Mouse (Mus musculus) kidney, postnatal 0 days (tissue): ENCODE data around the gene Bbs10. TPM values are rescaled to one million over a fixed set of nuclear protein-coding genes. Genes with fewer than 3 reads are reported as not detected.

Source experiments
- ATAC-seq: fragments of 200-750 bp; cut with Nextera tagmentation; replicated peaks from 2 replicates; pipeline ENCODE4 v1.8.0; 2017; ENCODE audit warnings: low read depth, moderate number of reproducible peaks, moderate TSS enrichment, moderate library complexity; ENCODE audit not compliant: low FRiP score
- DNase-seq: peaks from one replicate; pipeline ENCODE4 v3.0.0-alpha.2; 2016; ENCODE audit warnings: low spot score
- H3K27ac ChIP-seq: fragments of 300-500 bp; sonication (generic); 2 replicates; pipeline ENCODE4 v1.5.1; 2014; ENCODE audit warnings: mild to moderate bottlenecking
- H3K27me3 ChIP-seq: fragments of 300-500 bp; sonication (generic); 2 replicates; pipeline ENCODE4 v1.6.1; 2014; ENCODE audit warnings: low read length, mixed read lengths; ENCODE audit not compliant: insufficient read depth
- H3K36me3 ChIP-seq: fragments of 300-500 bp; sonication (generic); 2 replicates; pipeline ENCODE4 v1.6.1; 2014; ENCODE audit warnings: low read length, mixed read lengths; ENCODE audit not compliant: insufficient read depth
- H3K4me1 ChIP-seq: fragments of 300-500 bp; sonication (generic); replicated peaks from 2 replicates; pipeline ENCODE4 v1.6.1; 2014; ENCODE audit warnings: antibody characterized with exemption, low read length, mixed read lengths; ENCODE audit not compliant: insufficient read depth
- H3K4me2 ChIP-seq: fragments of 300-500 bp; sonication (generic); 2 replicates; pipeline ENCODE4 v1.6.1; 2014; ENCODE audit warnings: mild to moderate bottlenecking, low read length, moderate library complexity, mixed read lengths
- H3K4me3 ChIP-seq: fragments of 300-500 bp; sonication (generic); replicated peaks from 2 replicates; pipeline ENCODE4 v1.5.1; 2014; ENCODE audit warnings: low read depth, low read length
- H3K9ac ChIP-seq: fragments of 300-500 bp; sonication (generic); 2 replicates; pipeline ENCODE4 v1.6.1; 2014; ENCODE audit warnings: low read depth, low read length
- H3K9me3 ChIP-seq: fragments of 300-500 bp; sonication (generic); replicated peaks from 2 replicates; pipeline ENCODE4 v1.6.1; 2016; ENCODE audit warnings: low read length, inconsistent platforms, mixed read lengths
- CTCF ChIP-seq: IDR thresholded peaks from 2 replicates; pipeline ENCODE4 v1.5.1; 2016; ENCODE audit warnings: antibody characterized with exemption, low read depth, mild to moderate bottlenecking, moderate library complexity
- WGBS: fragments of 180-500 bp; shearing (Covaris S2); extraction: QIAGEN DNeasy Blood & Tissue Kit; methylation state at CpG from one replicate; pipeline ENCODE4 v1.1.7; 2014; 5-methylcytosine and 5-hydroxymethylcytosine counted together
- polyA plus RNA-seq: library from polyadenylated mRNA; unstranded; fragments of >200 nt; fragmentation: Nextera tagmentation; extraction: Ambion mirVana; gene quantifications from 2 replicates; pipeline ENCODE4 v1.2.1, GENCODE M21; 2015

Gene Bbs10
- polyA plus RNA-seq, 1 experiment from 2014 or later = 6.2 TPM

- Histone ChIP-seq H3K36me3 (no peaks in the 10 kb centered on the region), H3K27me3 (no peaks in the 10 kb centered on the region), H3K4me2 (no peak overlapping the region), H3K9me3 (no peaks in the 10 kb centered on the region), H3K4me1 (no peaks in the 10 kb centered on the region), H3K4me3 (no peak overlapping the region), H3K9ac (no peak overlapping the region), H3K27ac (no peak overlapping the region)
- no peak for ATAC-seq
- TF ChIP-seq CTCF = peak; percentile 35; the same call in 1 of the 2 replicates
- peak; percentile 41 for DNase-seq
- 80% methylated on average over 6 of the region's 6 CpGs for WGBS
These were observed 1.1 kb downstream of the Bbs10 start for GRCm38 (mm10) chr10:111299591-111299990.

GRCm38 (mm10) chr10:111301041-111301440, 2.6 kb downstream of the Bbs10 start:
- 91% methylated on average over 5 of the region's 5 CpGs for WGBS
- no peak overlapping the region for H3K27ac ChIP-seq
- no peak for ATAC-seq
- no peaks in the 10 kb centered on the region for H3K9me3 ChIP-seq
- no peak overlapping the region for H3K4me3 ChIP-seq
- H3K27me3 ChIP-seq = no peaks in the 10 kb centered on the region
- TF ChIP-seq CTCF = no peak
- no peak overlapping the region for H3K9ac ChIP-seq
- H3K4me1 ChIP-seq = no peaks in the 10 kb centered on the region
- no peak overlapping the region for H3K4me2 ChIP-seq
- DNase-seq = no peak
- no peaks in the 10 kb centered on the region for H3K36me3 ChIP-seq

- Histone ChIP-seq H3K4me2 (no peak overlapping the region), H3K4me3 (no peak overlapping the region), H3K9ac (no peak overlapping the region), H3K9me3 (no peaks in the 10 kb centered on the region), H3K27me3 (no peaks in the 10 kb centered on the region), H3K4me1 (no peaks in the 10 kb centered on the region), H3K36me3 (no peaks in the 10 kb centered on the region), H3K27ac (no peak overlapping the region)
- no peak for TF ChIP-seq CTCF
- 89% methylated on average over 6 of the region's 6 CpGs for WGBS
- no peak for ATAC-seq
- DNase-seq = no peak
These were observed 4.0 kb downstream of the Bbs10 start for GRCm38 (mm10) chr10:111302486-111302885.

GRCm38 (mm10) chr10:111308850-111309501, 10.5 kb downstream of the Bbs10 start:
- Histone ChIP-seq H3K4me3 (no peak overlapping the region), H3K9ac (no peak overlapping the region), H3K9me3 (no peaks in the 10 kb centered on the region), H3K27me3 (no peaks in the 10 kb centered on the region), H3K4me2 (no peak overlapping the region), H3K4me1 (no peaks in the 10 kb centered on the region), H3K27ac (no peak overlapping the region), H3K36me3 (no peaks in the 10 kb centered on the region)
- no peak for ATAC-seq
- no peak for TF ChIP-seq CTCF
- no peak for DNase-seq
- 91% methylated on average over 13 of the region's 13 CpGs for WGBS

GRCm38 (mm10) chr10:111313282-111313681, 14.8 kb downstream of the Bbs10 start:
- H3K27ac ChIP-seq = no peak overlapping the region
- no peaks in the 10 kb centered on the region for H3K36me3 ChIP-seq
- no peak for TF ChIP-seq CTCF
- no peak for ATAC-seq
- no peaks in the 10 kb centered on the region for H3K4me1 ChIP-seq
- WGBS = 70% methylated on average over 6 of the region's 6 CpGs
- H3K9ac ChIP-seq = no peak overlapping the region
- no peaks in the 10 kb centered on the region for H3K9me3 ChIP-seq
- H3K4me2 ChIP-seq = no peak overlapping the region
- no peak for DNase-seq
- no peaks in the 10 kb centered on the region for H3K27me3 ChIP-seq
- no peak overlapping the region for H3K4me3 ChIP-seq

GRCm38 (mm10) chr10:111314636-111315395, 16.3 kb downstream of the Bbs10 start:
- H3K9me3 ChIP-seq = no peaks in the 10 kb centered on the region
- H3K27ac ChIP-seq = no peak overlapping the region
- DNase-seq = no peak
- no peak overlapping the region for H3K4me2 ChIP-seq
- ATAC-seq = no peak
- no peak overlapping the region for H3K9ac ChIP-seq
- no peaks in the 10 kb centered on the region for H3K27me3 ChIP-seq
- 74% methylated on average over 10 of the region's 10 CpGs for WGBS
- no peak for TF ChIP-seq CTCF
- no peaks in the 10 kb centered on the region for H3K4me1 ChIP-seq
- no peaks in the 10 kb centered on the region for H3K36me3 ChIP-seq
- H3K4me3 ChIP-seq = no peak overlapping the region
